Mouse (Mus musculus): ENCODE measurements around the gene Apobr. TPM values are rescaled to one million over a fixed set of nuclear protein-coding genes. Genes with fewer than 3 reads are reported as not detected.

The Apobr gene
- polyA plus RNA-seq (2012; rRNA removed; ENCODE audit: low replicate concordance): 15.7 and 20.1 TPM in 2 replicates

GRCm38 (mm10) chr7:126584506-126584977 is at the start of gene Apobr:
Apobr (plus strand) TSS chr7:126584942.

GRCm38 (mm10) chr7:126566094-126566765 is 18.5 kb upstream of the Apobr start, which contains the start of gene Eif3c:
Eif3c (minus strand) TSS chr7:126566411.

GRCm38 (mm10) chr7:126585717-126586116 is 975 bp downstream of the Apobr start, which contains the start of gene Cln3:
Cln3 (minus strand) TSS chr7:126585817.

GRCm38 (mm10) chr7:126594862-126595561 is 10.3 kb downstream of the Apobr start, which contains the start of gene Il27:
Il27 (minus strand) TSS chr7:126594941.

GRCm38 (mm10) chr7:126630824-126631518 is 46.2 kb downstream of the Apobr start, which contains the start of gene Nupr1:
Nupr1 (minus strand) TSS chr7:126630861.

Other genes with a start within 250 kb of the Apobr start
- 2.7 and 3.0 TPM in 2 replicates for gene Lat, start 215.4 kb upstream of the Apobr start, polyA plus RNA-seq (2012; rRNA removed; ENCODE audit: low replicate concordance)
- 152 and 215 TPM in 2 replicates for gene Spns1, start 207.5 kb upstream of the Apobr start, polyA plus RNA-seq (2012; rRNA removed; ENCODE audit: low replicate concordance)
- 4.8 and 9.1 TPM in 2 replicates for gene Nfatc2ip, start 188.2 kb upstream of the Apobr start, polyA plus RNA-seq (2012; rRNA removed; ENCODE audit: low replicate concordance)
- 0.46 and 1.2 TPM in 2 replicates for gene Cd19, start 170.1 kb upstream of the Apobr start, polyA plus RNA-seq (2012; rRNA removed; ENCODE audit: low replicate concordance)
- gene Rabep2, start 156.2 kb upstream of the Apobr start, polyA plus RNA-seq (2012; rRNA removed; ENCODE audit: low replicate concordance): 24.8 and 29.5 TPM in 2 replicates
- gene Atp2a1, start 121.8 kb upstream of the Apobr start, polyA plus RNA-seq (2012; rRNA removed; ENCODE audit: low replicate concordance): 0.07 and 0.54 TPM in 2 replicates
- gene Sh2b1, start 109.5 kb upstream of the Apobr start, polyA plus RNA-seq (2012; rRNA removed; ENCODE audit: low replicate concordance): 51.5 and 81.0 TPM in 2 replicates
- gene Tufm, start 97.6 kb upstream of the Apobr start, polyA plus RNA-seq (2012; rRNA removed; ENCODE audit: low replicate concordance): 126 and 142 TPM in 2 replicates
- gene Atxn2l, start 81.5 kb upstream of the Apobr start, polyA plus RNA-seq (2012; rRNA removed; ENCODE audit: low replicate concordance): 95.1 and 150 TPM in 2 replicates
- gene Eif3c, start 18.5 kb upstream of the Apobr start, polyA plus RNA-seq (2012; rRNA removed; ENCODE audit: low replicate concordance): 113 and 137 TPM in 2 replicates
- 62.6 and 86.0 TPM in 2 replicates for gene Cln3, start 875 bp downstream of the Apobr start, polyA plus RNA-seq (2012; rRNA removed; ENCODE audit: low replicate concordance)
- 0.27 and 0.28 TPM in 2 replicates for gene Il27, start 10.0 kb downstream of the Apobr start, polyA plus RNA-seq (2012; rRNA removed; ENCODE audit: low replicate concordance)
- gene Nupr1, start 45.9 kb downstream of the Apobr start, polyA plus RNA-seq (2012; rRNA removed; ENCODE audit: low replicate concordance): 50.9 and 128 TPM in 2 replicates
- 42.4 and 47.9 TPM in 2 replicates for gene Sgf29, start 64.4 kb downstream of the Apobr start, polyA plus RNA-seq (2012; rRNA removed; ENCODE audit: low replicate concordance)
- gene Sult1a1, start 91.5 kb downstream of the Apobr start, polyA plus RNA-seq (2012; rRNA removed; ENCODE audit: low replicate concordance): 134 and 428 TPM in 2 replicates
- 46.0 and 59.1 TPM in 2 replicates for gene Bola2, start 110.5 kb downstream of the Apobr start, polyA plus RNA-seq (2012; rRNA removed; ENCODE audit: low replicate concordance)
- 25.3 and 25.7 TPM in 2 replicates for gene Slx1b, start 110.8 kb downstream of the Apobr start, polyA plus RNA-seq (2012; rRNA removed; ENCODE audit: low replicate concordance)
- gene Coro1a, start 122.8 kb downstream of the Apobr start, polyA plus RNA-seq (2012; rRNA removed; ENCODE audit: low replicate concordance): 53.1 and 109 TPM in 2 replicates
- gene Mapk3, start 174.7 kb downstream of the Apobr start, polyA plus RNA-seq (2012; rRNA removed; ENCODE audit: low replicate concordance): 300 and 302 TPM in 2 replicates
- gene Gdpd3, start 181.4 kb downstream of the Apobr start, polyA plus RNA-seq (2012; rRNA removed; ENCODE audit: low replicate concordance): 87.6 and 213 TPM in 2 replicates
- gene Ypel3, start 192.0 kb downstream of the Apobr start, polyA plus RNA-seq (2012; rRNA removed; ENCODE audit: low replicate concordance): 325 and 329 TPM in 2 replicates
- 3.3 and 4.2 TPM in 2 replicates for gene Tbx6, start 196.5 kb downstream of the Apobr start, polyA plus RNA-seq (2012; rRNA removed; ENCODE audit: low replicate concordance)
- gene Ppp4c, start 207.6 kb downstream of the Apobr start, polyA plus RNA-seq (2012; rRNA removed; ENCODE audit: low replicate concordance): 140 and 221 TPM in 2 replicates
- 18.0 and 75.6 TPM in 2 replicates for gene Fam57b, start 212.7 kb downstream of the Apobr start, polyA plus RNA-seq (2012; rRNA removed; ENCODE audit: low replicate concordance)
- not detected in 2 replicates for gene 4930451I11Rik, start 246.7 kb downstream of the Apobr start, polyA plus RNA-seq (2012; rRNA removed; ENCODE audit: low replicate concordance)

Measured in subcutaneous adipose tissue, adult 2 months (tissue).